Mouse (Mus musculus) right cerebral cortex, postnatal 14 days (tissue): ENCODE results near the gene Upk1a.

Experiments used
- DNase-seq: peaks from one replicate; pipeline ENCODE4 v3.0.0; 2022

The Upk1a gene

GRCm38 (mm10) chr7:30572389-30572788, 40.3 kb downstream of the Upk1a start:
- DNase-seq = no peak

GRCm38 (mm10) chr7:30567555-30567954, 45.1 kb downstream of the Upk1a start:
- no peak for DNase-seq

GRCm38 (mm10) chr7:30566033-30566432, 46.6 kb downstream of the Upk1a start:
- DNase-seq = no peak

GRCm38 (mm10) chr7:30564970-30565571, 47.6 kb downstream of the Upk1a start, which contains the start of gene Igflr1:
Igflr1 (plus strand) TSS chr7:30565427.
- DNase-seq = no peak

- no peak for DNase-seq
Observed at GRCm38 (mm10) chr7:30563906-30564280, 48.8 kb downstream of the Upk1a start.

GRCm38 (mm10) chr7:30563117-30563905, 49.3 kb downstream of the Upk1a start, which contains the start of the genes U2af1l4, Gm49396 and Psenen:
U2af1l4 (plus strand) TSS chr7:30563301.
Gm49396 (plus strand) TSS chr7:30563344.
Psenen (minus strand) TSS chr7:30563627.
- peak; percentile 96 for DNase-seq

- no peak for DNase-seq
Observed at GRCm38 (mm10) chr7:30562526-30563116, 50.0 kb downstream of the Upk1a start.

- no peak for DNase-seq
Observed at GRCm38 (mm10) chr7:30560296-30560695, 52.4 kb downstream of the Upk1a start.

- peak; percentile 93 for DNase-seq
Observed at GRCm38 (mm10) chr7:30559443-30559954, 53.1 kb downstream of the Upk1a start, which contains the start of gene Lin37. Lin37 (minus strand) TSS chr7:30559838.

GRCm38 (mm10) chr7:30558656-30559442, 53.8 kb downstream of the Upk1a start:
- DNase-seq = no peak

- no peak for DNase-seq
Observed at GRCm38 (mm10) chr7:30557901-30558514, 54.6 kb downstream of the Upk1a start.

GRCm38 (mm10) chr7:30556894-30557536, 55.6 kb downstream of the Upk1a start:
- no peak for DNase-seq

- DNase-seq = no peak
Observed at GRCm38 (mm10) chr7:30553810-30554584, 58.6 kb downstream of the Upk1a start.
